Mouse (Mus musculus) cerebellum, adult 18-20 months (tissue): ENCODE measurements around the gene F12.

Experiments used
- DNase-seq, 2 experiments: peaks; one replicate each; pipeline ENCODE4 v3.0.0; 2021

Gene F12

DNA sequence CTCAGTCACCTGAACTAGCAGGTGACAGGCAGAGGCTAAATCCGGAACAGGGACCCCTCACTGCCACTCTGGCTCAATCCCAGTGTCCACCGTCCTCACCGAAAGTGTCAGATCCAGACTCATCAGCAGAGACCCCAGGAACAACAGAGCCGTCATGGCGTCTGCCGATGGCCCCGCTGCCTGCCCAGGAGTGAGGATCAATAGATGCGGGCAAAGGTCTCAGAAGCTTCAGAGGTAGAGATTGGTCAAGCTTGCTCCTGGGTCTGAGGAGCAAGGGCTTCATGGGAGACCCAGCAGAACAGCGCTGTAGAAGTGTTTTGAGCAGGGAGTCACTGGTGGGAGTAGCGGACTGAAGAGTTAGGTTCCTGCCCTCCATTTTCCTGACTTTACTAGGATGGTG is at the start of gene F12:
TSS of gene F12 (minus strand) at position 181 of the 400 bp plus-strand sequence.
- no peak for DNase-seq

DNA sequence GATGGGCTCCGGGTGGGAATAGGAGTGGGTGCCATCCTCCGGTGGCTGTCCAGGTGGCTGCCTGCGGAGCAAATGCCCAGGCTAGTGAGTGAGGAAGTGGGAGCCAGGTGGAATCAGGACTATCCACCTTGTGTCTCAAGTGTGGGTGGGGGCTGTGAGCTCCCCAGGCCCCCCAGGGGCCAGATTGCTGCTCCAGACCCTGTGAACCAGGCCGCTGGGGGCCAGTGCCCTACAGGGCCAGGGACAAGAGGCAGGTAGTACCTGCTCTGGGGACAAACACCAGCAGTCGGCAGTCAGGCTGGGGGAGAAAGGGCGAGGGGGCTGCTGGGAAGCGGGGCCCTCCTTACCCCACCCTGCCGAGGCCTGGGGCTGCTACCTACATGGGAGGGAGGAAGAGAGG is 49.7 kb upstream of the F12 start:
- DNase-seq = no peak

DNA sequence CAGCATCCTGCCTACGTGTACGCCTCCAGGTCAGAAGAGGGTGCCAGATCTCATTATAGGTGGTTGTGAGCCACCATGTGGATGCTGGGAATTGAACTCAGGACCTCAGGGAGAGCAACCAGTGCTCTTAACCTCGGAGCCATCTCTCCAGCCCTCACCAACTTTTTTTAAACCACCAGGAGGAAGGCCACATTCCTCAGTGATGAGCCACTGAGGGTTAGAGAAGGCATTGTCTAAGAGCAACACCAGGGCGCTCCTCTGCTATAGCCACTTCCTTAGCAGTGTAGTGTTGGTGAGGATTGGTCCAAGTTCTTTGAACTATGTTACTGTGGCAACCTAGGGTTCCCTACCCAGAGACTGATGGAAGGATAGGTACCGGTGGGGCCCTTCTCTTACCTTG is 49.2 kb upstream of the F12 start:
- DNase-seq = no peak

DNA sequence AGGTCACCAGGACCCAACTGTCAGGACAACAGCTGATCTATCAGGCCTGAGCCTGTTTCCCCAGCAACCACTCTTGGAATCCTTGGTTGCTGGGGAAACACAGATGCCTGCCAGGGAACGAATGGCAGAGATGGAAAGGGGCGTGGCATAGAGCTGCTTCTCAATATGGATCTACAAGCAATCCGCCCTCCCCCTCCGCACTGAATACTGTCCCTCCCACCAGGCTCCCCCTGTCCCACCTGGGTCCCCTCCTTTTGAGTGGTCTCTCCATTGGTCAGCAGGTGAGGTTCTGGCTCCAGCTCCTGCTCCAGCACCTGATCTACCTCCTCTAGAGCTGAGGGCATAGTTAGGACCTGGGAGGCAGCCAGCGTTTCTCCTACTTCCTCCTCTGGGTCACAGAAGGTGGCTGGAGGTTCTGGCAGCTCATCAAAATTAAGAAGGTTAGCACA is 48.1 kb upstream of the F12 start:
- peak in 1 of 2 experiments; percentile 40 for DNase-seq

DNA sequence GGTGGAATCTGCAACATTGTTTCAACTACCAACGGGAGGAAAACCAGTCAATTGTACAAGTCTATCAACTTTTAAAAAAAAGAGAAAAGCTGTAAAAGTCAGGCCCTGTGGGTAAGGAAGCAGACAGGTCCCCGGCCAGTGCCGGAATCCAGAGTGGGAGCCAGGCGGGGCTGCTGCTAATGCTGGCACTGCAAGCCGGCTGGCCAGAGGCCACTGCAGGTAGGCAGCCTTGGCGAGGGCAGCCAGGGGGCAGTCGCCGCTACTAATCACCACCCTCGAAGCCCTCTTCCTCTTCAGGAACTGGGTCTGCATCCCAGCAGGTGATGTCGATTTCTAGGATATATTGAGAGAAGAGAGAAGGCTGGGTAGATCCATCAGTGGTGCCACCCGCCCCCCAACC is 47.4 kb upstream of the F12 start:
- no peak for DNase-seq

DNA sequence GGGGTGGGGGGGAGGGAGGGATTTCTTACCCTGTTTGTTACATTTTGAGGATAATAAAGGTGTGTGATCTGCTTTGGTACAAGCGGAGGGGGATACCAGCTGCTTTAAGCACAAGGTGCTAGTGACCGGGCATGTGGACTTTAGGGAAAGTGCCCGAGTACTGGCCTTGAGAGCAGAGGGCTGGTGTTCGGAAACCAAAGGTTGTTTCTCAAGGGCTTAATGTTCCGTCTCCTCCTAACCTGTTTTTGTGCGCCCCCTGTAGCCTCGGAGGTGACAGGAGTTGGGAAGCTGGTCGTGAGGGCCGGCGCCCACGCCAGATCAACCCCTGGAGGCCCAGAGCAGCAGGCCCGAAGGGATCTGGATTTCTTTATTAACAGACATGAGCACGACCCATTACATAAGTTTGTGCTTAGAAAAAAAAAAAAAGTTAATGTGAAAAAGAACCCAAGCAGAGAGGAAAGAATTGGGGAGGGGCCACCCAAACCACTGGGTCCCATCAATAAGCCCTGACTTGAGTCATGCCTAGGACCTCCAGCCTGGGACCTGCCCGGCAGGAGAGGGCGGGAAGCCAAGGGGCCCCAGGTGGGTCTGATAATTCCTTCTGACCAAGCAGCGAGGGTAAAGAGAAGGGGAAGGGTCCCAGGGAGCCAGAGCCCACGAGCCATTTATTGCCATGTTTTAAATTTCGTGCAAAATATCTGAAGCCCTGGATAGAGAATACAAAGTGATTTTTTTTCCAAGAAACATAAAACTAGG is 46.7 kb upstream of the F12 start:
- DNase-seq = peak in 1 of 2 experiments; percentile 26

DNA sequence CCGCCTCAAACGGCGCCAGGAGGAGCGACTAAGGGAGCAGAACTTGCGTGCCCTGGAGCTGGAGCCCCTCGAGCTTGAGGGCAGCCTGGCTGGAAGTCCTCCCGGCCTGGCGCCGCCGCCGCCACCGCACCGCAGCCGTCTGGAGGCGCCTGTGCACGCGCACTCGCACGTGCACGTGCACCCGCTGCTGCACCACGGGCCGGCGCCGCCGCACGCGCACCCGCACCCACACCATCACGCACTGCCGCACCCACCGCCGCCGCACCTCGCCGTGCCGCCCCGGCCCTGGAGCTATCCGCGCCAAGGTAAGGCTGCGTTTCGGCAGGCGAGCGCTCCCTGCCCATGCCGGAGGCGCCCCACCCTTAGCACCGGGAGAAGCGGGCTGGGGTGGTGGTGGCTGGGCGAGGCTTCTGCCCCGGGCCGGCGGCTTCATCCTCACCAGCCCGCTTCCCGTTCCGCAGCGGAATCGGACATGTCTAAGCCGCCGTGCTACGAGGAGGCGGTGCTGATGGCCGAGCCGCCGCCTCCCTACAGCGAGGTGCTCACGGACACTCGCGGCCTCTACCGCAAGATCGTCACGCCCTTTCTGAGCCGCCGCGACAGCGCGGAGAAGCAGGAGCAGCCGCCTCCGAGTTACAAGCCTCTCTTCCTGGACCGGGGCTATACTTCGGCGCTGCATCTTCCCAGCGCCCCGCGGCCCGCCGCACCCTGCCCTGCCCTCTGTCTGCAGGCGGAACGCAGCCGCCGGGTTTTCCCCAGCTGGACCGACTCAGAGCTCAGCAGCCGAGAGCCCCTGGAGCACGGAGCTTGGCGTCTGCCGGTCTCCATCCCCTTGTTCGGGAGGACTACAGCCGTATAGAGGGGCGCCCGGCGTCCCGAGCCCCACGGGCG is 45.8 kb upstream of the F12 start:
- DNase-seq = peak; percentile 49 to 78

DNA sequence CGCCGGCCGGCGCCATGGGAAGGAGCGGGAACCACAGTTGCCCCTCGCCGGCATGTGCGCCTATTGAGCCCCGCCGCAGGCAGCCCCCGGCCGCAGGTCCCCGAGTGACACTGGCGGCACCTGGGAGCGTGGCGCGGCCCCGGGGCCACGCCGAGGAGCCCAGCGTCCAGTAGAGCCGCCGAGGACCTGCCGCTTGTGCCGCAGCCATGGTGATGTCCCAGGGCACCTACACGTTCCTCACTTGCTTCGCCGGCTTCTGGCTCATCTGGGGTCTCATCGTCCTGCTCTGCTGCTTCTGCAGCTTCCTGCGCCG is 45.2 kb upstream of the F12 start:
- DNase-seq = no peak

DNA sequence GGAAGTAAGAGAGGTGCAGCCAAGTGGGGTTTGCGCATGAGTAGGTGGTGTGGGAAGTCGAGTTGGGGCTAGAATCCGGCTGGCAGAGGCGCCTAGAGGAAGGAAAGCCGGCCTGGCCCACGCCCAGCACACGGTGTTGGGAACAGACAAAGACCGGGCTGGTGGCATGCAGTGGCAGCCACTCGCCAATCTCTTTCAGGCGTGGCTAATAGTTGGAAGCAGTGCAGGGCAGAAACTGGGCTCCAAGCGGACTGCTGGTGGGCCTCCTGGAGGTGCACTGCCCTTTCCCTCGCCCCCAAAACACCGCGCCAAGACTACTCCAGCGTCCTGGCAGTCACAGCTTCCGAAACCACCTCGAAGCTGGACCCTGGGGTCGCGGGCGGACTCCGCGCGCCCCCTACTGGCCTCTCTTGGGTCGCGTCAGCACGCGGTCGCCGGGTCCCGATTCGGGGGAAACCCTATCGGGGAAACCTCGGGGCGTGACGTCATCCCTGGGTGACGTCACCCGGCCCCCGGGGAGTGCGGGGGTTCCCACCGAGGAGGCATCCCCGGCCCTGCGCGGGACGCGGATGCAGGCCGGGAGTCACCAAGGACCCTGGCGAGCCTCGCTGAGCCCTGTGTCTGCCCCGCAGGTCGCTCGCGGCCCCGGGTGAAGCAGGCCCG is 44.7 kb upstream of the F12 start:
- peak; percentile 69 to 88 for DNase-seq

DNA sequence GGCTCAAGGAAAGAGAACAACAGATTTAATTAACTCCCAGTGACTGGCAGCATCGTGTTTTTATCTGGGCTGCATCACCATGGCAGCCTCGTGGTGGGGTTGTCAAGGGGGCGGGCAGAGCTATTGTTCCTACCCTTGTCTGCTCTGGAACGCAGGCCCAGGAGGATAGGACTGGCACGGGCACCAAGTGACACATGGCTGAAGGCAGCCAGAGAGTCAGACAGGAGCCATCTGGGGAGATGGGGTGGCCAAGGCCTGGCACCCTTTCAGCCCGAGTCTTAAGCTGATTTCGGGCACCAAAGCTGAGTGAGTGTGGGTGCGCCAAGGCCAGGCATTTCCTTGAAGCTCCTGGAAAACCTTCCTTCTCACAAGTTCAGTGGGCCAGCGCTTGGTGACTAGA is 43.8 kb upstream of the F12 start:
- DNase-seq = peak; percentile 89 to 91

DNA sequence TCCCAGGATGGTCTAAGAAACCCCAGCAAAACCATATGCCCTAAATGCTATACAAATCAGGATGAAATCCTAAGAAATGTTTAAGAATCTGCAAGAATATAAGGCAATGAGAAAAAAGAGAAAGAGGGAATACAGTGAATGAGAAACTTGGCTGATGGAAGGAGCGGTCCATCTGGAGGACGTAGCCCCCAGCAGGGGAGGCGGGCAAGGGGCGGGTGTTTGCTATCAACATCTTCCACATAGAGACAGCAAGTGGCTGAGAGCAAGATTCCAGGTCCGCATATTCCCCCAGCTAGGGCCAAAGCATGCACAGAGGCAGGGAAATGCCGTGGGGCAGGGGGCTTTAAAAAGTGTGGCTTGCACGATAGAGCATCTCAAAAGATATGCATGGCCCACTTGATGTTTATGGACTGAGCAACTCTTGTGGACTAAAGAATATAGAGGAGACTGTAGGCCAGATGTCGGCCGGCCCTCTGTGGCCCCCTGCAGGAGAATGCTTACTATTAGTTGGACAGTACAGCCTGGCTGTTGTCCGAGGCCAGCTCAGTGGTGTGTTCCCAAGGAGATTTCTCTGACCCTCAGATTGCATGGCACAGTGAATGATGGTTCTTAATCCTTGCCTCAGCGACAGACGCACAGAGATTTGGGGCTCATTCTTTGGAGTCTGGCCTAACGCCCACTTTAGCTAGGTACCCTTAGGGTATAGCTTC is 42.4 kb upstream of the F12 start:
- DNase-seq = no peak

DNA sequence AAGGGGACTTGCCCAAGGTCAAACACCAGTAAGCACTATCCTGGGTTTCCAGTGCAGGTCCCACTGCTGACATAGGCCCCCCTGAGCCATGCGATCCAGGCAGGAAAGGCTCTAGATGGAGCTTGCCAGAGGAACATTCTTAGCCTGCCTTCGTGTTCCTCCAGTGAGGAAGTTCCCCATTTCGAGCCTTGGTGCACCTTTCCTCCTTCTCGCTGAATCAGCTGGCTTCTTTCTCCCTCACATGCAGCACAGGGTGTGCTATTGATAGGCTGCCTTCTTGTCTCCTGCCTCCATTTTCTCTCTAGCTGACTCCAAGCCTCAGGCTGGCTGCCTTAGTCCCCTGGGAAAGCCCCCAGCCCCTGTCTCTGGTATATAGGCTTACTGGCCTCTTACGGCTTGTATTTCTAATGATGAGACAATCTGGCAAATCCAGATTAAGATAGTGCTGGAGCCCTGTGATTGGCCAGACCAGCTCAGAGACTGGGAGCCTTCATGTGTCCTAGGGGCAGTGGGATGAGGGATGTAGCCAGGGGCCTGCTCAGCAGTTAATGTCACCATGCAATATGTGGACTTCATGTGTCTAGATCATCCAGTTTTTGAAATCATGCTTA is 39.3 kb upstream of the F12 start:
- no peak for DNase-seq

DNA sequence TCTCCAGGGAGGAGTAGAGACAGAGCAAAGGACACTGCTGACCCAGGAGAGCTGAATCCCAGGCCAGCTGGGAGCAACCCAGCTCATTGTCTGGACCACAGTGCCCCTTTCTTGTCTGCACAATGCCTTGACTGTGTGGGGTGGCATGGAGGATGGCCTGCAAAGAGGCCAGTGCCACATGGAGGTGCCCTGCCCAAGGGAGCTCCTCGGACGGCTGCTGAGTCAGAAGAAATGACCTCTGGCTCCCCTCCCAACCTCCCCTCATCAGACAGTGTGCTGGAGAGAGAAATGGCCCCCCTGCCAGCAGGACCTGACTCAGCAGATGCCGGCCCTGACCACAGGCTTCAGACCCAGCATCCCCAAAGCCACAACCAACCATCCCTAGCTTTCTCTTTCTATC is 38.6 kb upstream of the F12 start:
- peak; percentile 27 to 28 for DNase-seq

DNA sequence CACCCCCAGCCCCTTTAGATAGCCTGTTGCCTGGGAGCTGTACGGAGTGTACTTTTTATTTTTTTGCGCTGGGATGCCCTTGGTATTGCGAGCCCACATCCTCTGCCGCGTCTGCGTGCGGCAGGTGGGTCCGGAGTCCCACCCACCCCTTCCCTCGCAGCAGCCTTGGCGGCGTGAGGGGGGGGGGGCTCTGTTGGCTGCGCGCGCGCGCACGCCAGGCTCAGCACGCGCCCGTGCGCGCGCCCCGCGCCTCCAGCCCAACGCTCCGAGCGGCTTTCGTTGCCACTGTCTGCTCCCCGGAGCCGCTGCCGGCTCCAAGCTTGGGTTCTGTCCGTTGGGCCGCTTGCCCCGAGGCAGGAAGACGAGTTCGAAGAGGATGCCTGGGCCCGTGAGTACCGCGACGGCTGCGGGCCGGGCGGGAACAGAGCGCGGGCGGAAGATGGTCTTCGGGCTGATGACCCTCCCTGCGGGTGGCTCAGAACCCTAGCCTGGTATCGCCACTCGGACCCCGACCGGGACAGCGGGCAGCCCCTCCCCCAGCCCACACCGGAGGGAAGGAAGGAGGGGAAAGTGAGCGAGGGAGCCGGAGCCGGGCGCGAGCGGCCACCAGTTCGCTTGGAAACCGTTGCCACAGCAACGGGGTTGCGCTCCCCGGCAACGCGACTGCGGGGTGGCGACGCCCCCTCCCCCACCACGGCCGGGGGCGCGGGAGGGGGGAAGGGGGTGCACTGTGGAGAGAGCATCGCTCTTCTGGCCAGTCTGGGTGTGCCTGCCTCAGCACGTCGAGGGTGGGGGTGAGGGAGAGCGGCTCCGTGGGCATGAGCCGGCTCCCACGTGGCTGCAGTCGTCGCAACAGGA is 37.7 kb upstream of the F12 start, which contains the start of gene Prr7:
TSS of gene Prr7 (plus strand) at position 241 of the 858 bp plus-strand sequence.
- DNase-seq = peak; percentile 40 to 61

DNA sequence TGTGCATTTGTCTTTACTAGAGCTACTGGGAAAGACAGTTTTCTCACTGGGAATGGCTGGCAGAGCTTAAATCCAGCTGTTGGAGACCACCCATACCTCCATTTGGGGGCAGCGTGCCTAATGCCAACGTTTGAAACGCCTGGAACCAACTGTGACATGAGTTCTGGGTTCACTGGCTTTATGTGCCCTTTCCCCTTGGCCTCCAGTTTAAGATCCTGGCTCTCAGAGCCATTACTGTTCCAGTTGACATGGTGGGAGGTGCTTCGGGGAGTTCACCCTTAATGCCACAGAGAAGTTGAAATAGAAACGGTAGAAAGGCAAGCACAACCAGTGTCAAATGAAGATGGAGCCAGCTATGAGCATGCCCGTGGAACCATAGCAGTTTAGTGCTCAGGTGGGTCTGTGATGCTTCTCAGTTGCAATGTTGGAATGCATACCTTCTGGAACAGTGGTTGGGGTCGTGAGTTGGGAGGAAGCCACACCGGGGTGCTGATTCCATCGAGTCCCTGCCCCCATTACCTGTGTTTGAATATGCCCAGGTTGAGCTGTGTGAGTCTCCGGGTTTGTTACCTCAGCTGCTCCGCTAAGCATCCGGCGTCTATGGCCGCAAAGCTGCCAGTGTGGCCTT is 36.9 kb upstream of the F12 start:
- DNase-seq = no peak

DNA sequence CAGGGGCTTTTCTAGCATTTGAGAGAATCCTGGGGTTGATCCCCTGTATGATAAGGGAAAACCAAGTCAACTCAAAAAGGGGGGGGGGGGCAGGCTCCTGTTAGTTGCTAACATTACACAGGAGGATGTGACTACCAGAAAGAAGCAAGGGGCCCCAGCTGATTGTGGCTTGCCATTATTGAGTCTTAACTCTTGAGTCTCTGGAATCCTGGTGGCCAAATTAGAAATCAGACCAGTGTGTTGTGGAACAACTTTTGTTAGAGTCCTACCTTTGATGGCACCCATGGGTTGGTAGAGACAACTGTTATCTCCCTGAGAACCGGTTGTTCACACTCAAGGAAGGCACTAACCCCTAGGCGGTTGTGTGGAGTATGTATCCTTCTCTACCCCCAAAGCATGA is 36.4 kb upstream of the F12 start:
- no peak for DNase-seq

DNA sequence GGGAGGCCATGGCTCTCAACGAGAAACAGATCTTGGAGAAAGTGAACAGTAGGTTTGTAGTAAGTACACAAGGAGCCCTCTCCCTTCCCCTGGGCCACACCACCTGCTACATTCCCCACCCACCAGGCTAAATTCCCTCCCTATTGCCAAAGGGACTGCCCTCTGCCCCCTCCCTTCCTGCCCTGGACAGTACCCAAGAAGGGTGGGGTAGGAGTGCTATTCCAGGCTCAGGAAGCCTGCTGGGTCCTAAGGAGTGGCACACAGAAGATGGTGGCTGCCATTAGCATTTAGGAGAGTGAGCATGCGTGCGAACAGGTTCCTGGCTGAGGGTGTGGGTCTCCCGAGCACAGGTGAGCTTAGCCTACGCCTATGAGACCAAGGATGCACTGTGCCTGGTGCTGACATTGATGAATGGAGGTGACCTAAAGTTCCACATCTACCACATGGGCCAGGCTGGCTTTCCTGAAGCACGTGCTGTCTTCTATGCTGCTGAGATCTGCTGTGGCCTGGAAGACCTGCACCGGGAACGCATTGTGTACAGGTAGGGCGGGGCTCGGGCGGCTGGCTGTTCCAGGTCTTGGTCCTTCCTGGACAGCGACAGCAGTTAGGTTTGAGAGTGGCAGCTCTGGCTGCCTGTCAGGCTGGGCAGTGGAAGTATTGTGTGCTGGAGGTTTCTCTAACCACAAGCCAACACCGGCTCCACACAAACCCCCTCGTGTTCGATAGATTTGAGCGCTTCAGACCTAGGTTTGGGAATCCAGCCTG is 25.4 kb upstream of the F12 start:
- no peak for DNase-seq

DNA sequence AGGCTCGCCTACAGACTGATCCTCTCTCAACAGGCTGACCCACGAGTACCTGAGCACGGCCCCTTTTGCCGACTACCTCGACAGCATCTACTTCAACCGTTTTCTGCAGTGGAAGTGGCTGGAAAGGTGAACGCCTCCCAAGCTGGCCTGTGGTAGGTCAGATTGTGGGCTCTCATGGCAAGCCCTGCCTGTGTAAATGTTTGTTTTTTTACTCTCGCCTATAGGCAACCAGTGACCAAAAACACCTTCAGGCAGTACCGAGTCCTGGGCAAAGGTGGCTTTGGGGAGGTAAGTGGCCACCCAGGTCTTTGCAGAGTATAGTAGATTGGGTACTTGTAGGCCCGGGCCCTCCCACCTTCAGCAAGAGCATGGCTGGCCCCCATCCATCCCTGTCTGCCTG is 24.7 kb upstream of the F12 start:
- no peak for DNase-seq

DNA sequence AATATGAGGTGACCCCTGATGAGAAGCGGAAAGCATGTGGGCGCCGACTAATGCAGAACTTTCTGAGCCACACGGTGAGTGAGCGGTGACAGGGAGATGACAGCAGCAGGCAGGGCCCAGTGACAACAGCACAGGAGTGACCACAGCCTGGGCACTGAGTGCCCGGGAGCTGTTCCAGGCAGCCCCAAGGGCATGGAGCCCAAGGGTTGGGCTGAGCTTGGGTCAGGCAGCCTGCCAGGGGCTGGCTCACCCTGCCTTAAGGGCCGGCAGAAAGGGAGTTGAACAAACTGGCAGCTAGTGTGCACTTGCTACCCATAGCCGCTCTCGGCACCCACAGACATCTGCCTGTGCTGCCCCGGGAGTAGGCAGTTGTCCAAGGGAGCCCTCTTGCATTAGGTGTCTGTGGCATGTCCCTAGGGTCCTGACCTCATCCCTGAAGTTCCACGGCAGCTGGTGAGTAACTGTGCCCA is 24.0 kb upstream of the F12 start:
- peak; percentile 51 to 55 for DNase-seq
